Mouse (Mus musculus) sigmoid colon, adult 10 weeks (tissue): ENCODE measurements around the gene Dusp1. TPM values are rescaled to one million over a fixed set of nuclear protein-coding genes. Genes with fewer than 3 reads are reported as not detected.

ENCODE experiments used
- polyA plus RNA-seq: library from polyadenylated mRNA; stranded (reverse); fragments of 350-450 nt; fragmentation: Illumina TruSeq; extraction: RNeasy Lipid Tissue Mini Kit (QIAGEN cat#74804); gene quantifications from one replicate; pipeline ENCODE4 v1.2.3, GENCODE M21; 2014; ENCODE audit warnings: low read depth, low replicate concordance

The Dusp1 gene
- polyA plus RNA-seq, result 42.6 TPM

GRCm38 (mm10) chr17:26561651-26562181 is at the start of gene Dusp1:
Gene Dusp1, minus strand, starts transcription at chr17:26562128.

GRCm38 (mm10) chr17:26561290-26561640 is 663 bp downstream of the Dusp1 start, which contains the start of gene Ergic1:
Gene Ergic1, plus strand, starts transcription at chr17:26561489.

Other genes with a start within 250 kb of the Dusp1 start
- 5.7 TPM for gene Neurl1b, start 147.3 kb downstream of the Dusp1 start, polyA plus RNA-seq
- gene Ergic1, start 639 bp downstream of the Dusp1 start, polyA plus RNA-seq, result 57.9 TPM
- gene Atp6v0e, start 101.1 kb upstream of the Dusp1 start, polyA plus RNA-seq, result 49.1 TPM
- 90.0 TPM for gene Crebrf, start 153.5 kb upstream of the Dusp1 start, polyA plus RNA-seq
- gene Bnip1, start 218.9 kb upstream of the Dusp1 start, polyA plus RNA-seq, result 27.2 TPM